Mouse (Mus musculus) bone marrow macrophage, adult 2 months (primary cell): ENCODE data around the gene Fbh1. TPM values are rescaled to one million over a fixed set of nuclear protein-coding genes. Genes with fewer than 3 reads are reported as not detected.

Experiments used
- H3K27ac ChIP-seq: 2 replicates; pipeline ENCODE4 v1.5.1; 2012; ENCODE audit warnings: low read depth, low read length; ENCODE audit not compliant: insufficient read depth
- H3K4me1 ChIP-seq: 2 replicates; pipeline ENCODE4 v1.6.1; 2012; ENCODE audit warnings: low read length; ENCODE audit not compliant: control insufficient read depth, insufficient read depth
- H3K4me3 ChIP-seq: 2 replicates; pipeline ENCODE4 v1.5.1; 2012; ENCODE audit warnings: mild to moderate bottlenecking, low read length, moderate library complexity; ENCODE audit not compliant: insufficient read depth
- CTCF ChIP-seq: IDR thresholded peaks from 2 replicates; pipeline ENCODE4 v1.5.1; 2012; ENCODE audit warnings: low read depth, mild to moderate bottlenecking, low read length, moderate library complexity
- POLR2A ChIP-seq: IDR thresholded peaks from 2 replicates; pipeline ENCODE4 v1.6.1; 2012; ENCODE audit warnings: mild to moderate bottlenecking, low read depth, low read length, borderline replicate concordance
- polyA plus RNA-seq: library from polyadenylated mRNA; stranded (reverse); fragments of >200 nt; gene quantifications from 2 replicates; pipeline ENCODE4 v1.2.4, GENCODE M21; 2012; ENCODE audit not compliant: missing spikeins, insufficient read depth, insufficient read length

The Fbh1 gene
- polyA plus RNA-seq, 1 experiment = 86.6 TPM

- H3K4me3 ChIP-seq = no peak overlapping the region
- H3K27ac ChIP-seq = peak overlapping the region; percentile 37
- TF ChIP-seq CTCF = no peak
- no peak for TF ChIP-seq POLR2A
- H3K4me1 ChIP-seq = peaks cover 36% of the 10 kb centered on the region
These were observed 5.7 kb downstream of the Fbh1 start for GRCm38 (mm10) chr2:11771701-11772100.

DNA sequence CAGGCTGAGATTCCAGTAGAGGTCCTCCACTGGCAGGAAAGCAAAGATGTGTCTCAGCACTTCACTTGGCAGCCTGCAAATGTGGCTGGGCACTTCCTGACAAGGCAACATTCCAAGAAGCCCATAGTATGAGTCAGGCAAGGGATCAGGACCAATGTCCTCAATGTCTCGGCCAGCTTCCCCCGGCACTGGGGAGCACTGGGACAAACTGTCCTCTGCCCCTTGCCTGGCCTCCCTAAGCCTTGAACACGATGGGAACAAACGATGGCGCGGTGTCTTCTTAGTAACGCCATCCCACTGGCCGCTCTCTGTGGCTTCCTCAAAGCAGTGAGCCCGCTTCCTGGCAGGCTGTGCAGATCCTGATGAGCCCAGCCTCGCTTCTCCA, 10.2 kb downstream of the Fbh1 start:
- Histone ChIP-seq H3K27ac (0 out of 2 replicates have a peak overlapping the region, but pooled peaks have one; percentile 13), H3K4me3 (no peak overlapping the region)
- no peak for TF ChIP-seq POLR2A
- no peak for TF ChIP-seq CTCF

DNA sequence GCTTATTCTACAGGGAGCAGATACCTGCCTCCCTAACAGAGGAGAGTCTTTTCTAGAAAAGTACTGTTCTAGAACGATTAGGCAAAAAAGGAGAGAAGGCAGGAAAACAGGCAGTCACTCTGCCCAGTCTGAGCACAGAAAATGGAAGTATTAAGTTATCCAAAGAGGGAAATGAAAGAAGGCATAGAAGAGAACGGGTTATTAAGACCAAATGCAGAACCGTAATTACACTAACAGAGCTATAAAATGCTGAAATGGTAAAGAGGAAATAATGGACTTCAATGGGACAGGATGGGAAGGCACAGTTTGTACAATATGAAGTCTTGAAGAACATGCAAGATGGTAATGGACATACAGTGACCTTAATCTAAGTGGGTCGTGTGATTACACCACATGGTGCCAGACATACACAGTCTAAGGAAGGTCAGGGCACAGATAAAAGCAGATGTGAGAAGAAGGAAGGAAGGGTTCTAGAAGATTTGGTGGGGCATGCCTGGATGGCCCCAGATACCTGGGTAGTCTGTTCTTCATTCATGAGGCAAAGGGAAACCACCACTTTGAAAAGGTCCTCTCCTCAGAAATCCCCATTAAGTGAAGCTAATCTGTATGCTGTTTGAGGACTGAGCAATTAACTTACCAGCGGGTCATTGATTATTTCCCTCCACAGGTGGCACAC, 10.8 kb downstream of the Fbh1 start:
- H3K4me3 ChIP-seq = no peak overlapping the region
- H3K27ac ChIP-seq = 0 out of 2 replicates have a peak overlapping the region, but pooled peaks have one; percentile 18
- TF ChIP-seq CTCF (no peak), POLR2A (no peak)
- peaks cover 30% of the 10 kb centered on the region for H3K4me1 ChIP-seq

More for the DNA sequence above, 10.2 kb downstream of the Fbh1 start:
- H3K4me1 ChIP-seq = peaks cover 34% of the 10 kb centered on the region

DNA sequence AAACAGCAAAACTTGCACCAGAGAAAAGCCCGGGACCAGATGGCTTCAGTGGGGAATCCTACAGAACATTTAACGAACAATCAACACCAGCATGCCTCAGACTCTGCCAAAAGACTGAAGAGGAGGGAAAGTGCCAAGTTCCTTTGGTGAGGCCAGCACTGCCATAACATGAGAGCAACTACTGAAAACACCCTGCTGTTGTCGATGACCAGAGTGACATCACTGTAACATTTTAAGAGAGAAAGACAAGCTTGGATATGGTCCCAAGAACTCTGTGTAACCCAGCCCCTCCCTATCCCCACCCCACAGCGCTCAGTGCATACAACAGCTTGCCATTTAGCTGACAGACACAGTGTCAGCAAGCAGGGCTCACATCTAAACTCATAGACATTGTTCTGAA, 11.7 kb downstream of the Fbh1 start:
- Histone ChIP-seq H3K4me3 (no peak overlapping the region), H3K4me1 (peaks cover 20% of the 10 kb centered on the region), H3K27ac (no peak overlapping the region)
- TF ChIP-seq CTCF = no peak
- TF ChIP-seq POLR2A = no peak

GRCm38 (mm10) chr2:11762541-11762940, 14.8 kb downstream of the Fbh1 start:
- TF ChIP-seq CTCF (no peak), POLR2A (no peak)
- Histone ChIP-seq H3K4me3 (no peak overlapping the region), H3K27ac (no peak overlapping the region), H3K4me1 (peaks cover 18% of the 10 kb centered on the region)

DNA sequence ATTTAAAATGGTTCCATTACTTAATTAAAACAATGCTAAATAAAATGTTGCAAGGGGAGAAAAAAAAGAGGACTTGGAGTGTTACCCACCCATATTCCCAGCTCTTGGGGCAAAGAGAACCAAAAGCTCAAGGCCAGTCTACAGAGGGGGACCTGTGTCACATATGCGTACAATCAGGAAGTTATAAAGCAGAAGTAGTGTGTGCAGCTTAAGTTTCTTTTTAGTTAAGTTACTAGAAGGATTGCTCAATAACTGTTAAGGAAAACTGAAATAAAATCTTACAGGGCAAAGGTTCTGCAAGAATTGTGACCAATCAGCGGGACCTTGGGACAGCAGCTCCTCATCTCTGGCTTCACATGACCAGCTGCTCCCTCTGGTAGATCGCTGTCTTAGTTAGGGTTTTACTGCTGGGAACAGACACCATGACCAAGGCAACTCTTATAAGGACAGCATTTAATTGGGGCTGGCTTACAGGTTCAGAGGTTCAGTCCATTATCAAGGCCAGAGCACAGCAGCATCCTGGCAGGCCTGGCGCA, 37.8 kb downstream of the Fbh1 start:
- Histone ChIP-seq H3K4me3 (no peak overlapping the region), H3K27ac (peak overlapping the region; percentile 77), H3K4me1 (peaks cover 17% of the 10 kb centered on the region)
- TF ChIP-seq POLR2A (no peak), CTCF (no peak)

DNA sequence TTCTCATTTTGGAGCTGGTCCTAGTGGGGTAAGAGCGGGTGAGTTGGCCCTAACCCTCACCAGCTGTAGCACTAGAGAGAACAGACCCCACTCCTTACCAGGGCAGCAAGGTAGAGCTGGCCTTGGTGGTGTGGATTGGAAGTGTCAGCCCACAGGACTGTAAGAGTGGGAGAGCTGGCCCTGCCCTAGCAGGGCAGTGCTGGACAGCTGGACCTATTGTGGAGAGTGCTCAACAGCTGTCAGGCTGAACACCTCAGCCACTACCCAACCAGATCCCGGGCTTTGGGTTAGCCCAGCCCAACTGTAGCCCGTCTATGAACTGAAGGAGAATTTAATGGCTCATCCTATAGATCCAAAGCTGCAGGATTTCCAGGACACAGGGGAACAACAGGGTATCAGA, 38.6 kb downstream of the Fbh1 start:
- no peak overlapping the region for H3K27ac ChIP-seq
- H3K4me1 ChIP-seq = peaks cover 17% of the 10 kb centered on the region
- TF ChIP-seq CTCF (no peak), POLR2A (no peak)

DNA sequence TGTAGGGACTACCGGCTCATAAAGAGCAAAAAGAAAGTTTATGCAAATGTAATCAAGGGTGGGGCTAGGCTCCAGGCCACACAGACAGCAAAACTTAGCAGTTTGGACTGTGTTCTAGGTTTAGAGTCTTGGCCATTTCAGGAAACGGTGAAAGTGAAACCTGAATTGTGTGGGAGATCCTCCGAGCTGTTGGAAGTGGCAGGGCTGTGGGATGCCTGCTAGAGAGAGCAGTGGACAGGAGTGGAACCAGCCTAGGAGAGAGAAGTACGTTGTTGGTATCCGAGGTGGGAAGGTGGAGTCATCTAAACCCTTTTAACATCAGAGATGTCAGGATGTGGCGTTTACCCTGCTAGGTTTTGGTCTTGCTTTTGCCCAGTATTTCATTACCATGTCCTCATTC, 41.5 kb downstream of the Fbh1 start:
- no peak for TF ChIP-seq POLR2A
- TF ChIP-seq CTCF = no peak
- Histone ChIP-seq H3K4me3 (no peak overlapping the region), H3K27ac (no peak overlapping the region), H3K4me1 (peaks cover 17% of the 10 kb centered on the region)

More for the DNA sequence above, 38.6 kb downstream of the Fbh1 start:
- no peak overlapping the region for H3K4me3 ChIP-seq

GRCm38 (mm10) chr2:11732978-11733377, 44.4 kb downstream of the Fbh1 start:
- Histone ChIP-seq H3K4me3 (no peak overlapping the region), H3K4me1 (no peaks in the 10 kb centered on the region), H3K27ac (no peak overlapping the region)
- TF ChIP-seq POLR2A (no peak), CTCF (no peak)

DNA sequence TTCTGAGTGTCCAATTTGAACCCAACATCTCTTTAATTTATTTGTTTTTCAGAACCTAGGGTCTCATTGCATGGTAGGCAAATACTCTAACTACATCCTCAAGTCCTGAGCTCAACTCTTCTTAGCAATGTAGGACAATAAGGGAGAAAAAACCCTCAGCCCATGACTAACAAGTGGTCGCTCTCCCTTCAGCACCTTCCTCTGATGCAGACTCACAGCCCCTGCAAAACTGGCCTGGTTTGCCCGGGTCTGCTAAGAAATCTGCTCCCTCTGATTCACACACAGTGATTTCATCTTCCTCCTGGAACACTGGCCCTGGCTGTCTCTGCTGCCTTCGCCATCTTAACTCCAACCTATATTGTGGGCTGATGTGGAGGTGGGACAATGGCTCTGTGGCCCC, 48.3 kb downstream of the Fbh1 start:
- Histone ChIP-seq H3K4me1 (no peaks in the 10 kb centered on the region), H3K4me3 (no peak overlapping the region), H3K27ac (no peak overlapping the region)
- TF ChIP-seq CTCF (no peak), POLR2A (no peak)
